Mouse (Mus musculus): Measurements from ENCODE around the gene Crlf1. TPM values are rescaled to one million over a fixed set of nuclear protein-coding genes. Genes with fewer than 3 reads are reported as not detected.

Gene Crlf1
- polyA plus RNA-seq (2015; fragmentation: Nextera tagmentation; extraction: Ambion mirVana) = 3.4 and 4.9 TPM in 2 replicates

DNA sequence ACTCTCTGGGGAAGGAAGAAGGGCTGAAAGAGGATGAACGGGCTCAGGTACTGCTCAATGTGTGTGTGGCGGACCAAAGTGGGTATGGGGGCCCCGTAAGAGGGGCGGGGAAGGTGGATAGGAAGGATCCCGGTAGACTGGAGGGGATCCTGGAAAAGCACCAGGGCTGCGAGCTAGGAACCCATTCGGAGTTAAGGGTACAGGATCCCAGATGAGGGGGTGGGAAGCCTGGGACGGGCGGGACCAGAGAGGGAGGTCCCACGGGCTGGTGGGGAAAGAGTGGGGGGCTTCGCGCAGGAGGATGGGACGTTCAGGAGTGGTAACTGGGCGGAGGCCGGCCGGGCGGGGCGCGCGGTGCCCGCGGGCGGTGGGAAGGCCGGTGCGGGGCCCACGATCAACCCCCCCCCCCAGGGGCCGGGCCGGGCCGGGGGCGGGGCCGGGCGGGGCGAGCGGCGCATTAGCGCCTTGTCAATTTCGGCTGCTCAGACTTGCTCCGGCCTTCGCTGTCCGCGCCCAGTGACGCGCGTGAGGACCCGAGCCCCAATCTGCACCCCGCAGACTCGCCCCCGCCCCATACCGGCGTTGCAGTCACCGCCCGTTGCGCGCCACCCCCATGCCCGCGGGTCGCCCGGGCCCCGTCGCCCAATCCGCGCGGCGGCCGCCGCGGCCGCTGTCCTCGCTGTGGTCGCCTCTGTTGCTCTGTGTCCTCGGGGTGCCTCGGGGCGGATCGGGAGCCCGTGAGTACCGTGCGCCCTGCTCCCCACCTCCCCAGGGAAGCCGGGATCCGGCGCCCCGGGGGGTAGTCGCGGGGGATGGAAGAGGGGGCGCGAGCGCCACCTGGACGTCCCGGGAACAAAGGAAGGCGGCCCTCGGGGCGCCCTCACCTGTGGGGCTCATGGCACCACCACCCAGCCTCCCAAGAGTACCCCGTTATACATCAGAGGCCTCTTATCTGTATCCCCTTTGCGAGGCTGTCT, at the start of gene Crlf1:
Crlf1 (plus strand) TSS at position 495 of the 977 bp plus-strand sequence.
- peaks cover 37% of the 10 kb centered on the region for H3K4me1 ChIP-seq (ENCODE audit: control insufficient read depth, insufficient read depth, low read length)
- under 1% methylated on average over 65 of the region's 93 CpGs for WGBS
- no peak for ATAC-seq (ENCODE audit: insufficient read depth, low FRiP score)
- peak within 1 kb of the TSS; percentile 66 for H3K9ac ChIP-seq (ENCODE audit: low read length)
- H3K27me3 ChIP-seq (ENCODE audit: control insufficient read depth, insufficient read depth, low read length) = peaks cover 98% of the 10 kb centered on the region
- peak within 1 kb of the TSS; percentile 48 for H3K4me3 ChIP-seq (replicated peaks; ENCODE audit: low read length)
- H3K4me2 ChIP-seq (ENCODE audit: low read depth, low read length) = peak within 1 kb of the TSS; percentile 94
- H3K27ac ChIP-seq (ENCODE audit: low read length) = no peak within 1 kb of the TSS
- H3K36me3 ChIP-seq (ENCODE audit: control insufficient read depth, insufficient read depth, low read length) = no peaks in the 10 kb centered on the region
- H3K9me3 ChIP-seq (replicated peaks; ENCODE audit: control insufficient read depth, low read length) = no peaks in the 10 kb centered on the region

DNA sequence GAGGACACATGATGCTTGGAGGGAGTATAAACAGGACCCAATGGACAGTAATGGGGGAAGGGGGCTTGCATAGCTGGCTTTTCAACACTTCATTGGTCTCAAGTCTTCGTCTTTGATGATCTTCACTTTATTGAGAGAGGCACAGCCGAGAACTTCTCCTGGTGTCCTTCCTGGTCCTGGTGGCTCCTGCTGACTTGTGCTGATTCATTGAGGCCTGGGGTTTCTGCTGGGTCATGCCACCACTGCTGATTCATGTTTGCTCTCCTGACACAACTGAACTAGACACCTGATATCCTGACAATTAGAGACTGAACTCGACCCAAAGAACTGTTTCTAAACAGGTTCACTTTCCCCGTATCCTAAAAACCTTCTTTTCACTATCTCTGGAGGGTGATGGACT, 49.6 kb upstream of the Crlf1 start:
- Histone ChIP-seq H3K27me3 (ENCODE audit: control insufficient read depth, insufficient read depth, low read length) (no peaks in the 10 kb centered on the region), H3K4me3 (replicated peaks; ENCODE audit: low read length) (no peak overlapping the region), H3K4me1 (ENCODE audit: control insufficient read depth, insufficient read depth, low read length) (peaks cover 16% of the 10 kb centered on the region), H3K9me3 (replicated peaks; ENCODE audit: control insufficient read depth, low read length) (no peaks in the 10 kb centered on the region), H3K36me3 (ENCODE audit: control insufficient read depth, insufficient read depth, low read length) (no peaks in the 10 kb centered on the region), H3K27ac (ENCODE audit: low read length) (no peak overlapping the region), H3K9ac (ENCODE audit: low read length) (no peak overlapping the region), H3K4me2 (ENCODE audit: low read depth, low read length) (no peak overlapping the region)
- WGBS = 84% methylated on average over 4 of the region's 4 CpGs
- ATAC-seq (ENCODE audit: insufficient read depth, low FRiP score) = no peak

DNA sequence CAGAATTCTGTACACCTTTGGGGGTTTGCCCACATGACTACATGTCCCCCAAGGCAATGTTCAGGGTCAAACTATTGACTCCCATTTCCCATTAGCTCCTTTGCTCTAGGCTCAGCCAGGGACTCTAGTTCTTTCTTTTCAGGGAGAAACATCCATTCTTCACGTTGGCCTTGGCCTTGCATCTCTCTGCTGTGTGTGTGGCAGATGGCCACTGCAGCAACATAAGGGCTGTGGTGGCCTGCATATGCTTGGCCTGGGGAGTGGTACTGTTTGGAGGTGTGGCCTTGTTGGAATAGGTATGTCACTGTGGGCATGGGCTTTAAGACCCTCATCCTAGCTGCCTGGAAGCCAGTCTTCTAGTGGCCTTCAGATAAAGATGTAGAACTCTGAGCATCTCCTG, 47.0 kb upstream of the Crlf1 start:
- no peaks in the 10 kb centered on the region for H3K36me3 ChIP-seq (ENCODE audit: control insufficient read depth, insufficient read depth, low read length)

DNA sequence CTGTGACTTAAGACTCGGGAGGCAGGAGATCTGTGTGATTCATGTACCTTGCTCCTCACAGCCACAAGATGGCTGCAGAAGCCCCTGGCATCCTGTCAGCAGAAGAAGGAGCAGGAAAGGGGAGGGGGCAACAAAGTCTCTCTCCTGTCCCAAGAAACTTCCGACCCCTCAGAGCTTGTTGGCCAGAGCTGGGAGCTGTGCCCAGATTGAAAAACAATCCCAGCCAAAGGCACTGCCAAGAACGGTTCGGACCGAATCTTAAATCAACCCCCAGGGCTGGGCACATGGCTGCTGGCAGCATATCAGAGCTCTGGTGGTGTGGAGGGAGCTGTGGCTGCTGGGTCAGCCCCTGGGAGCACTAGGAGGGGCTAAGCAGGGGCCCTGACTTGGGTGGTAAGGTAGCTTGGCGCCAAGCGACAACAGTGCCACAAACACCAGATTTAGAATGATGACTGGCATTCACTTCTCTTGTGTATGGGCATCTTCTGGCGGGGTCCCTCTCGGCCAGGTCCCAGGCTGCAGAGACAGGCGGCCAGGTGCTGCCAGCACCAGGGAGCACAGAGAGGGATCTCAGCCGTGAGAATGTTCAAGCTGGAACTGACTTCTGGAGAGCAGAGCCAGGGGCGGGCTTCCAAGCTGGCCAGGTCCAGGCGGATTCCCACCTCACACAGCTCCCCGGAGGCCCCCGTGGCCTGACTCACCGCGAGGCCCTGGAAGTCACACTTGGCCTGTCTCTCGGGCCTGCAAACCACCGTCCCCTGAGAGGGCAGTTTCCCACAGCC, 45.1 kb upstream of the Crlf1 start:
- WGBS = 62% methylated on average over 19 of the region's 19 CpGs
- Histone ChIP-seq H3K4me2 (ENCODE audit: low read depth, low read length) (no peak overlapping the region), H3K36me3 (ENCODE audit: control insufficient read depth, insufficient read depth, low read length) (0 out of 2 replicates have a peak, but pooled peaks cover 13% of the 10 kb centered on the region), H3K9ac (ENCODE audit: low read length) (peak overlapping the region; percentile 49; the same call in 1 of the 2 replicates), H3K4me3 (replicated peaks; ENCODE audit: low read length) (no peak overlapping the region), H3K9me3 (replicated peaks; ENCODE audit: control insufficient read depth, low read length) (no peaks in the 10 kb centered on the region), H3K27me3 (ENCODE audit: control insufficient read depth, insufficient read depth, low read length) (no peaks in the 10 kb centered on the region), H3K4me1 (ENCODE audit: control insufficient read depth, insufficient read depth, low read length) (0 out of 2 replicates have a peak, but pooled peaks cover 9% of the 10 kb centered on the region), H3K27ac (ENCODE audit: low read length) (peak overlapping the region; percentile 40; the same call in 1 of the 2 replicates)
- ATAC-seq (ENCODE audit: insufficient read depth, low FRiP score) = peak; percentile 52; the same call in 1 of the 2 replicates

More for the DNA sequence above, 47.0 kb upstream of the Crlf1 start:
- WGBS = 61% methylated on average over 1 of the region's 1 CpGs
- Histone ChIP-seq H3K27me3 (ENCODE audit: control insufficient read depth, insufficient read depth, low read length) (no peaks in the 10 kb centered on the region), H3K9ac (ENCODE audit: low read length) (no peak overlapping the region), H3K4me1 (ENCODE audit: control insufficient read depth, insufficient read depth, low read length) (0 out of 2 replicates have a peak, but pooled peaks cover 9% of the 10 kb centered on the region), H3K27ac (ENCODE audit: low read length) (no peak overlapping the region), H3K4me3 (replicated peaks; ENCODE audit: low read length) (no peak overlapping the region), H3K4me2 (ENCODE audit: low read depth, low read length) (no peak overlapping the region), H3K9me3 (replicated peaks; ENCODE audit: control insufficient read depth, low read length) (no peaks in the 10 kb centered on the region)
- ATAC-seq (ENCODE audit: insufficient read depth, low FRiP score) = no peak

DNA sequence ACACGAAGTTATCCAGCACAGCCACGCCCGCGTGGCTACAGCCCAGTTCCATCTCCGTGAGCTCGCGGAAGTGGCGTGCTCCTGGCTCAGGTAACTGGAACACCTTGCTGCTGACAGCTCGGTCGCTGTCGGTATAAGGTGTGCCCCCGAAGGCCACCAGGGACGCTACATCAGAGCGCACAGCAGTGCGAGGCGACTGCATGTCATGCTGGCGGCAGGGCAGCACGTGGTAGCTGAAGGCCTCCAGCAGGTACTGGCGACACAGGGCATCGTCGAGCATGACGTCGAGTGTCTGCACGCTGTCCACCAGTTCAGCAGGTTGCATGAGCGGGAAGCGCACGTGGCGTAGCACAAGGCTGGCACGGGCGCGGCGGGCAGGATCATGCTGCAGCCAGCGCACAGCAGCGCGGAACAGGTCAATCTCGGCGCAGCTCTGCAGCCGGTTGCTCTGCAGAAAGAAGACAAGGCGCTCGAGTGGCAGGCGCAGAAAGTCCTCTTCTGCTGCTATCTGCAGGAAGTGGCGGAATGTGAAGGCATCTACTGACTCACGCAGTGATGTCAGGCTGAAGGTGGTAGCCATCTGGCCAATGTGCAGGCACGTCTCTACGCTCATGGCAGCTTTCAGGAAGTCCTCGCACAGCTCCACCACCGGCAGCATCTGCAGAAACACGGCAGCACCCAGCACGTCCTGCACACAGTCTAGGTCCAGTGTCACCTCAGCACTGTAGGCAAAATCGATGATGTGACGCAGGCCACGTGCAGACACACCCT, 40.6 kb upstream of the Crlf1 start:
- Histone ChIP-seq H3K27me3 (ENCODE audit: control insufficient read depth, insufficient read depth, low read length) (no peaks in the 10 kb centered on the region), H3K36me3 (ENCODE audit: control insufficient read depth, insufficient read depth, low read length) (0 out of 2 replicates have a peak, but pooled peaks cover 13% of the 10 kb centered on the region), H3K9me3 (replicated peaks; ENCODE audit: control insufficient read depth, low read length) (no peaks in the 10 kb centered on the region), H3K4me3 (replicated peaks; ENCODE audit: low read length) (no peak overlapping the region), H3K4me1 (ENCODE audit: control insufficient read depth, insufficient read depth, low read length) (peaks cover 15% of the 10 kb centered on the region; the same call in 1 of the 2 replicates), H3K27ac (ENCODE audit: low read length) (no peak overlapping the region), H3K9ac (ENCODE audit: low read length) (no peak overlapping the region), H3K4me2 (ENCODE audit: low read depth, low read length) (no peak overlapping the region)
- ATAC-seq (ENCODE audit: insufficient read depth, low FRiP score) = no peak
- WGBS = 66% methylated on average over 52 of the region's 52 CpGs

DNA sequence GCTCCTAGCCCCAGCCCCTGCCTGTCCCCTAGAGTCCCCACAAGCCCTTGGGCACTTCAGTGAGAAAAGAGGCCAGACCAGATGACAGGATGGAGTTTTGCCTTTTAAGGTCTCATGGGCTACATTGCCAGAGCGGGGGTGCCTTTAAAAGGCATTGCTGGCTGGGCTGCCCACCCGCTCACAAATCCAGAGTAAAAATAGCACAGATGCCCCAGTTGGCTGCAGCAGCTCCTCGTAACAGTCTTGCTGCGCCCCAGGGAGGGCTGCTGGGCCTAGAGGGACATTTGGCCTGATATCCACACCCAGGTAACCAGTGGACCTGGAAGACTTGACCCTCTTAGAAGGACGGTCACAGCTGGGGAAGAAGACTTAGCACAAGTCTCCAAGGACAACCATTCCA, 39.1 kb upstream of the Crlf1 start:
- ATAC-seq (ENCODE audit: insufficient read depth, low FRiP score) = no peak; the same call in 1 of the 2 replicates
- Histone ChIP-seq H3K4me2 (ENCODE audit: low read depth, low read length) (no peak overlapping the region), H3K9ac (ENCODE audit: low read length) (peak overlapping the region; percentile 39; the same call in 1 of the 2 replicates), H3K4me3 (replicated peaks; ENCODE audit: low read length) (no peak overlapping the region), H3K27ac (ENCODE audit: low read length) (peak overlapping the region; percentile 63), H3K27me3 (ENCODE audit: control insufficient read depth, insufficient read depth, low read length) (no peaks in the 10 kb centered on the region), H3K36me3 (ENCODE audit: control insufficient read depth, insufficient read depth, low read length) (0 out of 2 replicates have a peak, but pooled peaks cover 13% of the 10 kb centered on the region), H3K9me3 (replicated peaks; ENCODE audit: control insufficient read depth, low read length) (no peaks in the 10 kb centered on the region), H3K4me1 (ENCODE audit: control insufficient read depth, insufficient read depth, low read length) (peaks cover 6% of the 10 kb centered on the region; the same call in 1 of the 2 replicates)
- WGBS = 81% methylated on average over 5 of the region's 5 CpGs

DNA sequence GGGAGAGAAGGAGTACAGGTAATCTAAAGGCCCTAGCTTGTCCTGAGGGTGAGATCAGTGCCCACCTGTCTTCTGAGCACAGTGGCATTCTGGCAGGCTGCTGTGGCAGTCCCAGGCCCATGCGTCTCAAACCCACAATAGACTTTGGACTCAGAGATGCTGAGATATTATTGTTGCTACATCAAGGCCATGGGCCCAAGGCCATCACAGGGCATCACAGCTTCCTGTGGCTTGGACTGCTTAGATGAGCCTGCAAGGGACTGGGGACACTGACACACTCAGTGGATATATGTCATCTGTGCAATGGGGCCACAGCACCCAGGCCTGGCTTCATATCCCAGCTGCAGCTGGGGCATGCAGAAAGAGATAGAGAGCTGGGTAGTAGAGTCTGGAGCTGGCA, 36.0 kb upstream of the Crlf1 start:
- H3K4me2 ChIP-seq (ENCODE audit: low read depth, low read length) = no peak overlapping the region
- 0 out of 2 replicates have a peak, but pooled peaks cover 6% of the 10 kb centered on the region for H3K36me3 ChIP-seq (ENCODE audit: control insufficient read depth, insufficient read depth, low read length)
- H3K4me3 ChIP-seq (replicated peaks; ENCODE audit: low read length) = no peak overlapping the region
- 73% methylated on average over 1 of the region's 1 CpGs for WGBS
- peaks cover 6% of the 10 kb centered on the region; the same call in 1 of the 2 replicates for H3K4me1 ChIP-seq (ENCODE audit: control insufficient read depth, insufficient read depth, low read length)
- no peak for ATAC-seq (ENCODE audit: insufficient read depth, low FRiP score)
- no peaks in the 10 kb centered on the region for H3K9me3 ChIP-seq (replicated peaks; ENCODE audit: control insufficient read depth, low read length)
- no peak overlapping the region for H3K9ac ChIP-seq (ENCODE audit: low read length)
- H3K27ac ChIP-seq (ENCODE audit: low read length) = no peak overlapping the region
- H3K27me3 ChIP-seq (ENCODE audit: control insufficient read depth, insufficient read depth, low read length) = no peaks in the 10 kb centered on the region

DNA sequence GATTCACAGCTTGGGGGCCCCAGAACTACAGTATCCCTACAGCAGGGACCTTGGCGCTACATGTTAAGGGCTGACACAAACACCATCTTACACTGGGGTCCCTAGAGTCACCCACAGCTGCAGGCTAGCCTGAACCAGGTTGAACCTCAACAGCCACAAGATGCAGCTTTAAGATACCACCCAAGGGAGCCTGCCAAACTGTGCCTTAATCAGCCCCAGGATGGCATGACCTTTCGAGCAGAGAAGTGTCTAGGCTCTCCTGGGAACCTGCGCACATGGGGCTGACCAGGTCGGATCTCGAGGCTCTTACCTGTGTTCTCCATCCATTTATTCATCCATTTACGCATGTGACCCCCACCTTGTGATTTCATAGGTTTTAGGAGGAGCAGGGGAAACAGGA, 35.1 kb upstream of the Crlf1 start:
- no peaks in the 10 kb centered on the region for H3K9me3 ChIP-seq (replicated peaks; ENCODE audit: control insufficient read depth, low read length)
- H3K36me3 ChIP-seq (ENCODE audit: control insufficient read depth, insufficient read depth, low read length) = no peaks in the 10 kb centered on the region
- H3K9ac ChIP-seq (ENCODE audit: low read length) = no peak overlapping the region
- peaks cover 6% of the 10 kb centered on the region; the same call in 1 of the 2 replicates for H3K4me1 ChIP-seq (ENCODE audit: control insufficient read depth, insufficient read depth, low read length)
- H3K4me3 ChIP-seq (replicated peaks; ENCODE audit: low read length) = no peak overlapping the region
- ATAC-seq (ENCODE audit: insufficient read depth, low FRiP score) = no peak
- WGBS = 83% methylated on average over 6 of the region's 6 CpGs
- H3K27ac ChIP-seq (ENCODE audit: low read length) = no peak overlapping the region
- H3K4me2 ChIP-seq (ENCODE audit: low read depth, low read length) = no peak overlapping the region
- no peaks in the 10 kb centered on the region for H3K27me3 ChIP-seq (ENCODE audit: control insufficient read depth, insufficient read depth, low read length)
